Mouse (Mus musculus) limb, embryonic 14.5 days (tissue): ENCODE data around the gene Hoxc9. TPM values are rescaled to one million over a fixed set of nuclear protein-coding genes. Genes with fewer than 3 reads are reported as not detected.

Experiments
- ATAC-seq: fragments of 200-750 bp; cut with Nextera tagmentation; 2 replicates; pipeline ENCODE4 v1.8.0; 2017; ENCODE audit warnings: low read depth, moderate number of reproducible peaks, moderate TSS enrichment; ENCODE audit not compliant: low FRiP score
- DNase-seq: peaks from one replicate; pipeline ENCODE4 v3.0.0-alpha.2; 2015; ENCODE audit warnings: low spot score
- H3K27ac ChIP-seq: fragments of 300-500 bp; sonication (generic); replicated peaks from 2 replicates; pipeline ENCODE4 v1.5.1; 2014; ENCODE audit warnings: low read depth, mild to moderate bottlenecking, low read length, moderate library complexity, mixed read lengths
- H3K27me3 ChIP-seq: fragments of 300-500 bp; sonication (generic); 2 replicates; pipeline ENCODE4 v1.6.1; 2014; ENCODE audit warnings: low read length, mixed read lengths; ENCODE audit not compliant: control insufficient read depth, insufficient read depth
- H3K36me3 ChIP-seq: fragments of 300-500 bp; sonication (generic); 2 replicates; pipeline ENCODE4 v1.6.1; 2014; ENCODE audit warnings: mild to moderate bottlenecking, low read length, moderate library complexity, mixed read lengths; ENCODE audit not compliant: control insufficient read depth, insufficient read depth
- H3K4me1 ChIP-seq: fragments of 300-500 bp; sonication (generic); 2 replicates; pipeline ENCODE4 v1.6.1; 2014; ENCODE audit warnings: antibody characterized with exemption, low read length, mixed read lengths; ENCODE audit not compliant: control insufficient read depth, insufficient read depth
- H3K4me2 ChIP-seq: fragments of 300-500 bp; sonication (generic); replicated peaks from 2 replicates; pipeline ENCODE4 v1.6.1; 2014; ENCODE audit warnings: low read depth, mild to moderate bottlenecking, low read length, moderate library complexity; ENCODE audit not compliant: severe bottlenecking
- H3K4me3 ChIP-seq: fragments of 300-500 bp; sonication (generic); replicated peaks from 2 replicates; pipeline ENCODE4 v1.5.1; 2014; ENCODE audit warnings: low read length
- H3K9ac ChIP-seq: fragments of 300-500 bp; sonication (generic); 2 replicates; pipeline ENCODE4 v1.6.1; 2014; ENCODE audit warnings: mild to moderate bottlenecking, low read depth, low read length, moderate library complexity; ENCODE audit not compliant: severe bottlenecking
- H3K9me3 ChIP-seq: fragments of 300-500 bp; sonication (generic); 2 replicates; pipeline ENCODE4 v1.6.1; 2016; ENCODE audit warnings: low read length; ENCODE audit not compliant: control insufficient read depth
- POLR2A ChIP-seq: fragments of 200-500 bp; IDR thresholded peaks from 2 replicates; pipeline ENCODE4 v1.8.0; 2012; ENCODE audit warnings: inconsistent platforms, mild to moderate bottlenecking, moderate library complexity, borderline replicate concordance; ENCODE audit not compliant: insufficient read depth, insufficient read length; ENCODE audit errors: extremely low read depth
- WGBS: fragments of 180-500 bp; shearing (Covaris S2); extraction: QIAGEN DNeasy Blood & Tissue Kit; methylation state at CpG from one replicate; pipeline ENCODE4 v1.1.7; 2014; 5-methylcytosine and 5-hydroxymethylcytosine counted together
- polyA plus RNA-seq, 2 experiments: library from polyadenylated mRNA; depleted of rRNA in 1 of 2; stranded (reverse) in 1 of 2; unstranded in 1 of 2; fragments of >200 nt; fragmentation: Nextera tagmentation in 1 of 2; extraction: Ambion mirVana in 1 of 2; gene quantifications; 2 replicates each; pipeline versions ENCODE4 v1.2.1 to v1.2.3; 2012 to 2014

Hoxc9 gene
- polyA plus RNA-seq, 2 experiments, result 1.1 to 2.1 TPM

DNA sequence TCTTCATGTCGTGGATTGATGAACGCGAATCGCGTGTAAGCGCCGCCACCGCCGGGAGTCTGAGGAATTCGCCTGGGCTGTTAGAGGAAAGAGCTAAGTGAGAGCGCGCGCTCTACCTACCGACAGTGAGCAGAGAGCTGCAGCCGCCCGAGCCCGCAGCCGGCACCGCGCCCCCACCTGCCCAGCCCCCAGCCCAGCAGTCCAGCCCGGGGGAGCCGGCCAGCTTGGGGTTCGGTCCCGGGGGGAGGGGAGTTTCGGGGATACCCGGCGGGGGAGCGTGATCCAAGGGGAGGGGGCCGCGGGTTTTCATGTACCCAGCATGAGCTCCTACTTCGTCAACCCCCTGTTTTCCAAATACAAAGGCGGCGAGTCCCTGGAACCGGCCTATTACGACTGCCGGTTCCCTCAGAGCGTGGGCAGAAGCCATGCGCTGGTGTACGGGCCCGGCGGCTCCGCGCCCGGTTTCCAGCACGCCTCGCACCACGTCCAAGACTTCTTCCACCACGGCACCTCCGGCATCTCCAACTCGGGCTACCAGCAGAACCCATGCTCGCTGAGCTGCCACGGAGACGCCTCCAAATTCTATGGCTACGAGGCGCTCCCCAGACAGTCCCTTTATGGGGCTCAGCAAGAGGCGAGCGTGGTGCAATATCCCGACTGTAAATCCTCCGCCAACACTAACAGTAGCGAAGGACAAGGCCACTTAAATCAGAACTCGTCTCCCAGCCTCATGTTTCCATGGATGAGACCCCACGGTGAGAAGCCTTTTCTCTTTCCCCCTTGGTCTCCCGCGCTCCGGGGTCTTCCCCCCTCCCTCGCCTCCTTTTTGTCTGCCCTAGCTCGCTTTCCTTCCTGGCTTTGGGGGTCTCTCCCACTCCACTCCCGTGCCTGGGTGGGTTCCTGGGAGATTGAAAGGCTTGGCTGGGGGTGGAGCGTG, 14.5 kb downstream of the Hoxc9 start, which contains the start of gene Hoxc8:
Hoxc8 (plus strand) TSS at position 147 of the 937 bp plus-strand sequence.
- H3K9me3 ChIP-seq, result no peaks in the 10 kb centered on the region
- H3K27me3 ChIP-seq, result peaks cover 94% of the 10 kb centered on the region
- peak within 1 kb of the TSS; percentile 50 for H3K4me2 ChIP-seq
- peak within 1 kb of the TSS; percentile 41; the same call in 1 of the 2 replicates for H3K9ac ChIP-seq
- no peak within 1 kb of the TSS for H3K27ac ChIP-seq
- H3K36me3 ChIP-seq, result no peaks in the 10 kb centered on the region
- peak within 1 kb of the TSS; percentile 34 for H3K4me3 ChIP-seq
- DNase-seq (no peak), ATAC-seq (no peak)
- H3K4me1 ChIP-seq, result no peaks in the 10 kb centered on the region
- TF ChIP-seq POLR2A, result no peak
- 3% methylated on average over 67 of the region's 69 CpGs for WGBS

DNA sequence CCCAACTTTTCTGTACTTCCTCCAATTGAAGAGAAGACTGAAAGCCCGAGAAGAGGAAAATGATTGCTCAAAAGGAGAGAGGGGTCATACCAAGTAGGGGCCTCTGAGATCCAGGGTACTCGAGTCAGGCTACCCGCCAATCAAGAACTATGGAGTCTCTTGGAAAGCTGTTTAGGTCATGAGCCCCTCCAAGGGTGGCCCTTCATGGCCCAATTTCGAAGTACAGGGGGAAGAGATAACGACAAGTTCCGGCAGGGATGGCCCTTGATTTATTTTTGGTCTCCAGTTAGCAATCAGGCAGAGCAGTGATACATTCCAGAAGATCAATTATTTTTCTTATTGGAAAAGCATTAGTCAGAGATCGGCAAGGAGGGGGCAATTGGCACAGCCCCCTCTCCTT, 15.5 kb downstream of the Hoxc9 start:
- H3K27me3 ChIP-seq, result peaks cover 94% of the 10 kb centered on the region
- no peak overlapping the region for H3K9ac ChIP-seq
- H3K27ac ChIP-seq, result no peak overlapping the region
- no peaks in the 10 kb centered on the region for H3K36me3 ChIP-seq
- H3K4me1 ChIP-seq, result no peaks in the 10 kb centered on the region
- no peak for ATAC-seq
- no peak for DNase-seq
- 18% methylated on average over 7 of the region's 7 CpGs for WGBS
- no peaks in the 10 kb centered on the region for H3K9me3 ChIP-seq
- H3K4me3 ChIP-seq, result no peak overlapping the region
- no peak for TF ChIP-seq POLR2A
- H3K4me2 ChIP-seq, result no peak overlapping the region

DNA sequence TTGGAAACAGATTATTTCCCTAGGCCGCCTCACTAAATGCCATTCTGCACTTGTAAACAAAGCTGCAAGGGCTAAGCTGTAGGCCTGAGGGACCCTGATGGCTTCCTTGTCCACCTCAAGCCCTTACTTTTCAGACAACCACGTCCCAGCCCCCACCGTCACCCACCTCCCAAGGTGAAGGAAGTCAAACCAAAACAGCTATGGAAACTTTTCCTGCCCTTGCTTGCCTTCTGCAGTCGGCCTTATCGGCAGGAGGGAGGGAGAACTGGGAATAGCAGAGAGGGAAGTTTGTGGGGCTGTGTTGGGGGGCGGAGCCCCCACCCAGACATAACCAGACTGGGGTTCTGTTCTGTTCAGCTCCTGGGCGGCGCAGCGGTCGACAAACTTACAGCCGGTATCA, 16.0 kb downstream of the Hoxc9 start:
- H3K27me3 ChIP-seq, result peaks cover 92% of the 10 kb centered on the region
- no peaks in the 10 kb centered on the region for H3K9me3 ChIP-seq
- no peak for DNase-seq
- no peak for ATAC-seq
- 8% methylated on average over 11 of the region's 11 CpGs for WGBS
- H3K9ac ChIP-seq, result no peak overlapping the region
- H3K4me2 ChIP-seq, result no peak overlapping the region
- H3K4me3 ChIP-seq, result no peak overlapping the region
- H3K4me1 ChIP-seq, result no peaks in the 10 kb centered on the region
- no peaks in the 10 kb centered on the region for H3K36me3 ChIP-seq
- no peak for TF ChIP-seq POLR2A
- no peak overlapping the region for H3K27ac ChIP-seq

DNA sequence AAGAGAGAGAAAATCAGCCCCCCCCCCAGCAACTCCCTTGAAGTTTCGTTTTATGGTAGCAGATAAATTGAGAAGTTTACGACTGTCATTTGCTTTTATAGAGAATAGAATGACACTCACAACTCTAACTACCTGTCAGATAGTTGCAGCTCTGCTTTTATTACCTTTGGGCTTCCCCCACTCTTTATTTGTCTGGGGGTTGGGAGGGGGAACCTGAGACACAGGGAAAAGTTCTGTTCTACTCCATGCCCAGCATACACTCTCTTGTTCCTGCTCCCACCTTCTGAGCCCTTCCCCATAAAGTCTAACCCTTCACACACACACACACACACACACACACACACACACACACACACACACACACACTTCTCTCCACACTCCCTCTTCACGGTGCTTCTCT, 16.6 kb downstream of the Hoxc9 start:
- ATAC-seq (no peak), DNase-seq (no peak)
- Histone ChIP-seq H3K36me3 (no peaks in the 10 kb centered on the region), H3K4me3 (no peak overlapping the region), H3K4me2 (no peak overlapping the region), H3K9me3 (no peaks in the 10 kb centered on the region), H3K27ac (no peak overlapping the region), H3K27me3 (peaks cover 91% of the 10 kb centered on the region), H3K9ac (no peak overlapping the region), H3K4me1 (0 out of 2 replicates have a peak, but pooled peaks cover 2% of the 10 kb centered on the region)
- WGBS, result 13% methylated on average over 3 of the region's 3 CpGs
- no peak for TF ChIP-seq POLR2A

DNA sequence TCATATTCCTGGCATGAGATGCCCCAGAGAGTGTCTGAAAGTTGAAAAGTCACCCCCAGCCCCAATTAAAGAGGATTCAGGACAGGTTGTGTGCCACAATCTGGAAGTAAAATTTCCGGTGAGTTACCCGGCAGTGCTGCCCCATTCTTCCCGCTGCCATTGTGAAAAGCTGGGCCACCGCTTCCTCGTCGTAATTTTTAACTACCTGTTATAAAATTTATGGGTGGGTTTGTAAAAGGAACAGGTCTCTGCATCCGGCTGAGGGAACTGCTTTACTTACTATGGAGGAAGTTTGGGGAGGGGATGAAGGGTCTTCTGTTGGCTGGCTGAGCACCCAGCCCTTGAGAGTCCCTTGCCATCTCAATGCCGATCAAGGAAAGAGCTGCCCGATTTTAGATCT, 20.3 kb downstream of the Hoxc9 start:
- H3K4me2 ChIP-seq, result no peak overlapping the region
- 2% methylated on average over 9 of the region's 9 CpGs for WGBS
- peaks cover 94% of the 10 kb centered on the region for H3K27me3 ChIP-seq
- TF ChIP-seq POLR2A, result no peak
- H3K4me1 ChIP-seq, result peaks cover 24% of the 10 kb centered on the region
- no peak for DNase-seq
- ATAC-seq, result no peak
- H3K36me3 ChIP-seq, result no peaks in the 10 kb centered on the region
- H3K27ac ChIP-seq, result no peak overlapping the region
- no peaks in the 10 kb centered on the region for H3K9me3 ChIP-seq
- H3K9ac ChIP-seq, result no peak overlapping the region
- no peak overlapping the region for H3K4me3 ChIP-seq
